Comparison of ENCODE assay signal across 19 mouse cellular contexts in the genomic region with DNA sequence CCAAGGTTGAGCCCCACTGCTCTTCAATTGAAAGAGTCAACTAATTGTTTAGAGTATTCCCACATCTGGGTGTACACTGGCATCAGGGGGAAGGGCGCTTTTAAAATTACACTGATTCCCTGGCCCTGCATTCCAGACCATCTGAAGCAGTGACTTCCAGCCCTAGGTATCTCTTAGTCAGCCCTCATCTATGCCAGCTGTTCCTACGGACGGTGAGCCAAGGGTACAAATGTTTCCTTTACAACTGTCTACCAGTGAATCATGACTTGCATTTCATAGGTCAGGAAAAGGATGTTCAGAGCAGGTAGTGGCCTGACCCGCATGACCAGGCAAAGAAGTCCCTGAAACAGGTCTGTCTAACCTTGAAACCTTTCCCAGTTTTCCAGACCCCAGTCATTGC. TPM values are rescaled to one million over a fixed set of nuclear protein-coding genes. Genes with fewer than 3 reads are reported as not detected.
A peak's percentile ranks its signal among the peaks of the same experiment; 100 is the strongest.
DNase-seq lines count a peak whose midpoint lies in the region; ATAC-seq and TF ChIP-seq lines count a peak whose summit lies in the region.
"Had no signal": no experiment of that assay in that cellular context is flagged by ENCODE, and none has a peak within 500 bp of the region (broad histone marks: within the 10 kb centered on the region; RNA-seq: fewer than 3 reads in every experiment).

No protein-coding gene starts in this region.

- peaks cover 34% of the 10 kb centered on the region for H3K4me1 ChIP-seq in lung, embryonic 15.5 days
- peaks cover 18% of the 10 kb centered on the region for H3K4me1 ChIP-seq in lung, adult 2 months (ENCODE audit: control insufficient read depth, insufficient read depth, low read length)
- peaks cover 33% of the 10 kb centered on the region for H3K4me1 ChIP-seq in embryonic facial prominence, embryonic 10.5 days
- H3K4me1 ChIP-seq: hindbrain, embryonic 15.5 days had no signal

- peak; percentile 53 for DNase-seq in gastrocnemius, postnatal 25 days
- DNase-seq in gastrocnemius, postnatal 36 days = no peak
- DNase-seq in lung, adult 2 months = no peak
- no peak for DNase-seq in embryonic facial prominence, embryonic 10.5 days (ENCODE audit: low spot score)
- DNase-seq in retina, postnatal 1 day = no peak
- no peak for DNase-seq in spleen, postnatal 14 days (ENCODE audit: low spot score in 2 of 2)
- DNase-seq: adrenal gland, postnatal 10 days; B cell, adult 2 months; cerebellum, adult 11-12 months; cerebellum, adult 9-10 months; cerebellum, postnatal 25 days; heart, adult 2 months; heart, postnatal 36 days had no signal

- no peaks in the 10 kb centered on the region for H3K36me3 ChIP-seq in lung, embryonic 15.5 days
- no peaks in the 10 kb centered on the region for H3K36me3 ChIP-seq in C2C12 (ENCODE audit: control insufficient read depth, insufficient read depth)
- H3K36me3 ChIP-seq in embryonic facial prominence, embryonic 10.5 days (replicated peaks) = no peaks in the 10 kb centered on the region
- H3K36me3 ChIP-seq: embryonic facial prominence, embryonic 13.5 days; forebrain, embryonic 15.5 days; heart, embryonic 13.5 days; hindbrain, embryonic 15.5 days had no signal

- H3K9ac ChIP-seq in lung, embryonic 15.5 days = no peak overlapping the region
- H3K9ac ChIP-seq: embryonic facial prominence, embryonic 13.5 days; forebrain, embryonic 15.5 days; heart, embryonic 13.5 days; hindbrain, embryonic 15.5 days had no signal

- H3K4me3 ChIP-seq in lung, embryonic 15.5 days = no peak overlapping the region
- H3K4me3 ChIP-seq in lung, adult 2 months (replicated peaks; ENCODE audit: extremely low read depth, low read depth, low read length) = no peak overlapping the region
- H3K4me3 ChIP-seq in C2C12 (ENCODE audit: insufficient read depth, poor library complexity, severe bottlenecking) = no peak overlapping the region
- H3K4me3 ChIP-seq in embryonic facial prominence, embryonic 10.5 days = no peak overlapping the region
- H3K4me3 ChIP-seq: embryonic facial prominence, embryonic 13.5 days; forebrain, embryonic 15.5 days; heart, adult 2 months; heart, embryonic 13.5 days; hindbrain, embryonic 15.5 days had no signal

- no peak overlapping the region for H3K4me2 ChIP-seq in lung, embryonic 15.5 days
- H3K4me2 ChIP-seq: embryonic facial prominence, embryonic 13.5 days; forebrain, embryonic 15.5 days; heart, embryonic 13.5 days; hindbrain, embryonic 15.5 days had no signal

- H3K79me3 ChIP-seq in C2C12 (ENCODE audit: low read depth) = no peaks in the 10 kb centered on the region

- H3K27me3 ChIP-seq in lung, embryonic 15.5 days = no peaks in the 10 kb centered on the region
- H3K27me3 ChIP-seq in C2C12 (ENCODE audit: control insufficient read depth, insufficient read depth, insufficient read length) = no peaks in the 10 kb centered on the region
- H3K27me3 ChIP-seq in embryonic facial prominence, embryonic 10.5 days (replicated peaks; ENCODE audit: low read depth, poor library complexity, severe bottlenecking) = no peaks in the 10 kb centered on the region
- H3K27me3 ChIP-seq: embryonic facial prominence, embryonic 13.5 days; forebrain, embryonic 15.5 days; heart, embryonic 13.5 days; hindbrain, embryonic 15.5 days had no signal

- no peaks in the 10 kb centered on the region for H3K79me2 ChIP-seq in C2C12 (ENCODE audit: control insufficient read depth, insufficient read depth)

- intact Hi-C loops in gastrocnemius, postnatal 36 days (cut with DNase I) = no loop called here

- no peak for TF ChIP-seq CTCF in lung, adult 2 months (IDR thresholded peaks at IDR 0.05; ENCODE audit: insufficient read depth, low read length)
- TF ChIP-seq CTCF in C2C12 (IDR thresholded peaks at IDR 0.05; ENCODE audit: control insufficient read depth, insufficient read depth, insufficient read length) = no peak

- TF ChIP-seq POLR2A in lung, adult 2 months (IDR thresholded peaks at IDR 0.05; ENCODE audit: borderline replicate concordance, extremely low read depth, low read depth, low read length) = no peak

- H3K27ac ChIP-seq in lung, embryonic 15.5 days = peak overlapping the region; percentile 65
- peak overlapping the region; percentile 30; the same call in 1 of the 2 replicates for H3K27ac ChIP-seq in embryonic facial prominence, embryonic 10.5 days (replicated peaks)
- H3K27ac ChIP-seq: embryonic facial prominence, embryonic 13.5 days; forebrain, embryonic 15.5 days; hindbrain, embryonic 15.5 days had no signal

- no peak overlapping the region for H3ac ChIP-seq in C2C12 (ENCODE audit: control insufficient read depth, insufficient read length, low read depth)

- ATAC-seq in lung, embryonic 15.5 days (ENCODE audit: borderline replicate concordance, extremely low read depth, low FRiP score, low TSS enrichment) = no peak
- ATAC-seq: forebrain, embryonic 15.5 days had no signal

- 62% methylated on average over 4 of the region's 4 CpGs for WGBS in lung, embryonic 15.5 days
- 65% methylated on average over 4 of the region's 4 CpGs for WGBS in lung, adult 2 months
- 82% methylated on average over 4 of the region's 4 CpGs for WGBS in embryonic facial prominence, embryonic 10.5 days

- no peaks in the 10 kb centered on the region for H3K9me3 ChIP-seq in lung, embryonic 15.5 days
- no peaks in the 10 kb centered on the region for H3K9me3 ChIP-seq in embryonic facial prominence, embryonic 10.5 days
- H3K9me3 ChIP-seq: embryonic facial prominence, embryonic 13.5 days; forebrain, embryonic 15.5 days; heart, embryonic 13.5 days; hindbrain, embryonic 15.5 days had no signal

TF ChIP-seq in C2C12, 6 proteins besides CTCF, POLR2A, EP300 and RAD21:
- TF ChIP-seq USF1 (IDR thresholded peaks at IDR 0.05; ENCODE audit: low read depth) (no peak), MYOG (IDR thresholded peaks at IDR 0.05; ENCODE audit: control insufficient read depth, extremely low read depth, insufficient read length) (no peak), FOSL1 (IDR thresholded peaks at IDR 0.05; ENCODE audit: insufficient read depth, low read length, poor library complexity, severe bottlenecking) (no peak), CEBPB (IDR thresholded peaks at IDR 0.05; ENCODE audit: low read depth) (no peak), MYOD1 (IDR thresholded peaks at IDR 0.05; ENCODE audit: control insufficient read depth, insufficient read length, low read depth) (peak; percentile 84)

RNA-seq across cellular contexts. Expression of gene Dapk2, which starts 59.9 kb away (rescaled TPM):
- 10 to 100 TPM; 25.7 to 27.9 TPM for total RNA-seq in gastrocnemius, postnatal 25 days (2021)
- total RNA-seq in gastrocnemius, postnatal 36 days (2021) = 10 to 100 TPM; 21.6 to 24.0 TPM
- 14.9 and 16.8 TPM in 2 replicates for polyA plus RNA-seq in lung, embryonic 15.5 days (2015; fragmentation: Nextera tagmentation; extraction: Ambion mirVana)
- polyA plus RNA-seq in lung, adult 2 months (2012; rRNA removed) = 26.7 and 32.8 TPM in 2 replicates
- 22.8 TPM for polyA plus RNA-seq in C2C12 (2012; fragmentation: generic; extraction: Trizol)
- 5.3 and 5.8 TPM in 2 replicates for polyA plus RNA-seq in embryonic facial prominence, embryonic 10.5 days (2016; fragmentation: Nextera tagmentation; extraction: Ambion mirVana)
